Mouse (Mus musculus) erythroblast, embryonic 14.5 days (primary cell): ENCODE results near the gene Cox4i1.

Source experiments
- GATA1 ChIP-seq: IDR thresholded peaks from 2 replicates; pipeline ENCODE4 v1.6.1; 2012; ENCODE audit warnings: low read length, inconsistent platforms, mixed read lengths
- TAL1 ChIP-seq: IDR thresholded peaks from 3 replicates; pipeline ENCODE4 v1.6.1; 2012; ENCODE audit warnings: low read length, inconsistent platforms, mixed read lengths

GRCm38 (mm10) chr8:120665726-120666455 is 2.1 kb upstream of the Cox4i1 start:
- TF ChIP-seq TAL1 (no peak), GATA1 (no peak)
